Mouse (Mus musculus): ENCODE data around the gene Tomm40l. TPM values are rescaled to one million over a fixed set of nuclear protein-coding genes. Genes with fewer than 3 reads are reported as not detected.
A peak's percentile ranks its signal among the peaks of the same experiment; 100 is the strongest.

Tomm40l gene
- polyA plus RNA-seq, 1 experiment from 2014 or later, result 55.4 TPM

DNA sequence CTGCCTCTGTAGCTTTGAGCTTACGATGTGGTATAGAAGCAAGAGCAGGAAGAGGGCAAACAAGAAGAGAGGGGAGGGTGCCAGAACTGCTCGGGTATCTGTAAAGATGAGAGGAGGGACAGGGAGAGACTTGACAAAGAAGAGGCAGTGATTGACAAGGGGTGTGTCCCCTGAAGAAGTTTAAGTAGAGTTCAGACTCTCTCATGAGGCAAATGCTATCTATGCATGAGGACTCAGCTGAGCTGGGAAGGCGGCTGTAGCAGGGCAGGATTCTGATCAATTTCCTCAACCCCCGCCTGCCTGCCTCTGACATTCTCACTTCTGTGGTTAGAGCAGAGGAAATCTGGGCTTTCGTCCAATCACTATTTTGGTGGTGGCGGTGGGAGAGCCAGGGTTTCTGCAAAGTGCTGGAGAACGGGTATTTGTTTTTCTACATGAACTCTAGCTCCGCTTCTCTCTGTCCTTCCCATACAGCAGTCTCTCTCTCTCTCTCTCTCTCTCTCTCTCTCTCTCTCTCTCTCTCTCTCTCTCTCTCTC is 40.3 kb upstream of the Tomm40l start:
- peak overlapping the region; percentile 31; the same call in 1 of the 2 replicates for H3K9ac ChIP-seq
- peak; percentile 82 for ATAC-seq (ENCODE audit: low FRiP score, low read depth)
- no peaks in the 10 kb centered on the region for H3K9me3 ChIP-seq
- H3K36me3 ChIP-seq, result no peaks in the 10 kb centered on the region
- peaks cover 16% of the 10 kb centered on the region for H3K4me1 ChIP-seq (replicated peaks)
- H3K27me3 ChIP-seq, result no peaks in the 10 kb centered on the region
- peak overlapping the region; percentile 34 for H3K4me3 ChIP-seq
- peak overlapping the region; percentile 63 for H3K4me2 ChIP-seq
- H3K27ac ChIP-seq (replicated peaks), result peak overlapping the region; percentile 87
- whole genome bisulfite sequencing, result 3% methylated on average over 8 of the region's 8 CpGs

DNA sequence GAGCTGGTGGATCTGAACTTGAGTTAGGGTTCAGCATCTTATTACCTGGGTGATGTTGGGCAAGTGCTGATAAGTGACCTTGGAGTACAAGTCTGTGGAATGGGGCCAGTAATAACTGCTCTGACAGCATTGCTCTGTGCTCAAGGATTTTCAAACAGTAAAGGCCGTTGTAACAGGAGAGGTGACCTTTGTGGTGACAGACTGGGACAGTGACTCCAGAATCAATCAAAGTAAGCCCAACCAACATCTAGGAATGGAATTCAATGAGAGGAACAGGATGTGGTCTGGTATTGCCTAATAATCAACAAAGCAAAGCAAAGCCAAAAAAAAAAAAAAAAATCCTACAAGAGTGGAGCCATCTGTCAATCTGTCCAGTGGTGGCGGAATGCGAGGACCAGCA is 38.0 kb upstream of the Tomm40l start:
- H3K36me3 ChIP-seq, result no peaks in the 10 kb centered on the region
- H3K4me1 ChIP-seq (replicated peaks), result peaks cover 16% of the 10 kb centered on the region
- H3K4me3 ChIP-seq, result no peak overlapping the region
- no peak overlapping the region for H3K9ac ChIP-seq
- H3K27me3 ChIP-seq, result no peaks in the 10 kb centered on the region
- H3K4me2 ChIP-seq, result no peak overlapping the region
- no peaks in the 10 kb centered on the region for H3K9me3 ChIP-seq
- 85% methylated on average over 3 of the region's 3 CpGs for WGBS
- no peak overlapping the region for H3K27ac ChIP-seq (replicated peaks)
- ATAC-seq (ENCODE audit: low FRiP score, low read depth), result no peak

GRCm38 (mm10) chr1:171258921-171259320 is 36.6 kb upstream of the Tomm40l start:
- Histone ChIP-seq H3K4me3 (no peak overlapping the region), H3K9ac (no peak overlapping the region), H3K9me3 (no peaks in the 10 kb centered on the region), H3K36me3 (no peaks in the 10 kb centered on the region), H3K27ac (replicated peaks) (no peak overlapping the region), H3K27me3 (no peaks in the 10 kb centered on the region), H3K4me1 (replicated peaks) (peaks cover 16% of the 10 kb centered on the region), H3K4me2 (no peak overlapping the region)
- ATAC-seq (ENCODE audit: low FRiP score, low read depth), result no peak
- WGBS, result 77% methylated on average over 17 of the region's 17 CpGs

- no peak overlapping the region for H3K4me3 ChIP-seq
- H3K36me3 ChIP-seq, result no peaks in the 10 kb centered on the region
- 82% methylated on average over 9 of the region's 9 CpGs for WGBS
- H3K4me2 ChIP-seq, result no peak overlapping the region
- H3K27ac ChIP-seq (replicated peaks), result no peak overlapping the region
- no peaks in the 10 kb centered on the region for H3K9me3 ChIP-seq
- no peak for ATAC-seq (ENCODE audit: low FRiP score, low read depth)
- H3K27me3 ChIP-seq, result no peaks in the 10 kb centered on the region
- H3K4me1 ChIP-seq (replicated peaks), result peaks cover 11% of the 10 kb centered on the region
- H3K9ac ChIP-seq, result no peak overlapping the region
Measured at GRCm38 (mm10) chr1:171257781-171258180, 35.5 kb upstream of the Tomm40l start.

GRCm38 (mm10) chr1:171256937-171257548 is 34.7 kb upstream of the Tomm40l start:
- no peak overlapping the region for H3K4me2 ChIP-seq
- WGBS, result 72% methylated on average over 15 of the region's 15 CpGs
- no peak overlapping the region for H3K4me3 ChIP-seq
- peaks cover 9% of the 10 kb centered on the region for H3K4me1 ChIP-seq (replicated peaks)
- no peak overlapping the region for H3K9ac ChIP-seq
- no peak; the same call in 1 of the 2 replicates for ATAC-seq (ENCODE audit: low FRiP score, low read depth)
- no peaks in the 10 kb centered on the region for H3K27me3 ChIP-seq
- no peak overlapping the region for H3K27ac ChIP-seq (replicated peaks)
- no peaks in the 10 kb centered on the region for H3K36me3 ChIP-seq
- H3K9me3 ChIP-seq, result no peaks in the 10 kb centered on the region

- no peak for ATAC-seq (ENCODE audit: low FRiP score, low read depth)
- Histone ChIP-seq H3K9me3 (no peaks in the 10 kb centered on the region), H3K4me2 (no peak overlapping the region), H3K4me1 (replicated peaks) (peaks cover 15% of the 10 kb centered on the region), H3K27ac (replicated peaks) (no peak overlapping the region), H3K4me3 (no peak overlapping the region), H3K27me3 (no peaks in the 10 kb centered on the region), H3K36me3 (no peaks in the 10 kb centered on the region), H3K9ac (no peak overlapping the region)
- WGBS, result 91% methylated on average over 24 of the region's 24 CpGs
Measured at GRCm38 (mm10) chr1:171256095-171256818, 33.9 kb upstream of the Tomm40l start.

DNA sequence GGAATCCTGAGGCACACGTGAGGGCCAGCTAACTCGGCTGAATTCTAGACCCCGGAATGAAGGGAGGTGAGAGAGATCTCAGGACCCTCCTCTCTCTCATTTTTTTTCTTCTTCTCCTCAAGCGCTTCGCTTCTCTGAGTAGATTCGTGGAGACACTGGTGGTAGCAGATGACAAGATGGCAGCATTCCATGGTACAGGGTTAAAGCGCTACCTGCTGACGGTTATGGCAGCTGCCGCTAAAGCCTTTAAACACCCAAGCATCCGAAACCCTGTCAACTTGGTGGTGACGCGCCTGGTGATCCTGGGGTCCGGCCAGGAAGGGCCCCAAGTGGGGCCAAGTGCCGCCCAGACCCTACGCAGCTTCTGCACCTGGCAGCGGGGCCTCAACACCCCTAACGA is 30.1 kb upstream of the Tomm40l start:
- Histone ChIP-seq H3K4me2 (peak overlapping the region; percentile 50), H3K4me3 (no peak overlapping the region), H3K27ac (replicated peaks) (no peak overlapping the region; the same call in 1 of the 2 replicates), H3K4me1 (replicated peaks) (peaks cover 35% of the 10 kb centered on the region), H3K9ac (no peak overlapping the region), H3K27me3 (no peaks in the 10 kb centered on the region), H3K9me3 (no peaks in the 10 kb centered on the region), H3K36me3 (no peaks in the 10 kb centered on the region)
- no peak for ATAC-seq (ENCODE audit: low FRiP score, low read depth)
- WGBS, result 51% methylated on average over 17 of the region's 17 CpGs

GRCm38 (mm10) chr1:171251594-171252324 is 29.4 kb upstream of the Tomm40l start:
- Histone ChIP-seq H3K4me2 (peak overlapping the region; percentile 50), H3K9ac (no peak overlapping the region), H3K27ac (replicated peaks) (peak overlapping the region; percentile 6; the same call in 1 of the 2 replicates), H3K9me3 (no peaks in the 10 kb centered on the region), H3K36me3 (no peaks in the 10 kb centered on the region), H3K4me3 (peak overlapping the region; percentile 28; the same call in 1 of the 2 replicates), H3K27me3 (no peaks in the 10 kb centered on the region), H3K4me1 (replicated peaks) (peaks cover 36% of the 10 kb centered on the region)
- WGBS, result 3% methylated on average over 13 of the region's 13 CpGs
- ATAC-seq (ENCODE audit: low FRiP score, low read depth), result no peak

GRCm38 (mm10) chr1:171250680-171251593 is 28.6 kb upstream of the Tomm40l start, which contains the start of gene Ndufs2:
Ndufs2 (minus strand) TSS chr1:171251388.
- Histone ChIP-seq H3K4me1 (replicated peaks) (peaks cover 42% of the 10 kb centered on the region), H3K4me2 (peak within 1 kb of the TSS; percentile 50), H3K27ac (replicated peaks) (peak within 1 kb of the TSS; percentile 72), H3K36me3 (no peaks in the 10 kb centered on the region), H3K27me3 (no peaks in the 10 kb centered on the region), H3K4me3 (peak within 1 kb of the TSS; percentile 28), H3K9me3 (no peaks in the 10 kb centered on the region), H3K9ac (peak within 1 kb of the TSS; percentile 16; the same call in 1 of the 2 replicates)
- 0 out of 2 replicates have a peak, but pooled peaks have one; percentile 17 for ATAC-seq (ENCODE audit: low FRiP score, low read depth)
- WGBS, result 14% methylated on average over 26 of the region's 26 CpGs

- Histone ChIP-seq H3K9me3 (no peaks in the 10 kb centered on the region), H3K27ac (replicated peaks) (peak within 1 kb of the TSS; percentile 72), H3K27me3 (no peaks in the 10 kb centered on the region), H3K36me3 (0 out of 2 replicates have a peak, but pooled peaks cover 5% of the 10 kb centered on the region), H3K9ac (peak within 1 kb of the TSS; percentile 16; the same call in 1 of the 2 replicates), H3K4me3 (peak within 1 kb of the TSS; percentile 28), H3K4me2 (peak within 1 kb of the TSS; percentile 50), H3K4me1 (replicated peaks) (peaks cover 48% of the 10 kb centered on the region)
- no peak for ATAC-seq (ENCODE audit: low FRiP score, low read depth)
- WGBS, result 9% methylated on average over 5 of the region's 5 CpGs
Measured at GRCm38 (mm10) chr1:171249913-171250600, 27.7 kb upstream of the Tomm40l start, which contains the start of gene Adamts4. Adamts4 (plus strand) TSS chr1:171250421.
